Mouse (Mus musculus): Measurements from ENCODE around the gene Bcas3.
A peak's percentile ranks its signal among the peaks of the same experiment; 100 is the strongest.

Bcas3 gene

DNA sequence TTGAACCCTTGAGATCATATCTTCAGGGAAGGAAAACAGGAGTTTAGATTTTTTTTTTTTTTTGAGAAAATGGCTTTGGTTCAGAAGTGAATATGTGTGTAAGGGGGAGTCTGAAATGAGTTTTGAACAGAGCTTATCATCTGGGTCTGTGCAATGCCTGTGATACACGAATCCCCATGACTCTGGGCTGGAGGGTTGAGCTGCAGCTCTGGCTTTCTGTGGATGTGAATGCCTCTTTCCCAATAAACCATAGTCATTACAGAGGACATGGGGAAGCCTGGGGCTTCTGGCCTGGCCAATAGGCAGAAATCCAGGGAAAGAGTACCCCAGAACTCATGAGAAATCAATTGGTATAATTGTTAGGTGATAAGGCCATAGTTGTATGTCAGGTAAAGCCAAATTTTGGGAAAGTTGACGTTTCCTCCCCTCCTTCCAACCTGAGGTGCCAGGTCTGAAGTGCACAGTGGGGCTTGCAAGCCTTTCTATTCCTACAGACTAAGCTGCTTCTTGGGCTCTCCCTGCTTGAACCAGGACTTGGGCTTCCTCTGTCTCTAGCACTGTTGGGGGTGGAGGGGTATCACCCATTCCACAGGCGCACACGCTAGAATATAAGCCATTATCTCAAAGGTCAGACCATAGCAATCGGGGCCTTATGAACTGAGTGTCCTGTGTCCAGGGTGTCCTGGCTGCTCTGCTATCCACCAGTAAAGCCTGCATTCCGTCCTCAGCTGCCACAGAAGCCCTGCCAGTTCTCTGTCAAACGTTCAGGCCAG is 486.5 kb downstream of the Bcas3 start:
- DNase-seq (ENCODE audit: extremely low read depth, low read depth), result no peak

DNA sequence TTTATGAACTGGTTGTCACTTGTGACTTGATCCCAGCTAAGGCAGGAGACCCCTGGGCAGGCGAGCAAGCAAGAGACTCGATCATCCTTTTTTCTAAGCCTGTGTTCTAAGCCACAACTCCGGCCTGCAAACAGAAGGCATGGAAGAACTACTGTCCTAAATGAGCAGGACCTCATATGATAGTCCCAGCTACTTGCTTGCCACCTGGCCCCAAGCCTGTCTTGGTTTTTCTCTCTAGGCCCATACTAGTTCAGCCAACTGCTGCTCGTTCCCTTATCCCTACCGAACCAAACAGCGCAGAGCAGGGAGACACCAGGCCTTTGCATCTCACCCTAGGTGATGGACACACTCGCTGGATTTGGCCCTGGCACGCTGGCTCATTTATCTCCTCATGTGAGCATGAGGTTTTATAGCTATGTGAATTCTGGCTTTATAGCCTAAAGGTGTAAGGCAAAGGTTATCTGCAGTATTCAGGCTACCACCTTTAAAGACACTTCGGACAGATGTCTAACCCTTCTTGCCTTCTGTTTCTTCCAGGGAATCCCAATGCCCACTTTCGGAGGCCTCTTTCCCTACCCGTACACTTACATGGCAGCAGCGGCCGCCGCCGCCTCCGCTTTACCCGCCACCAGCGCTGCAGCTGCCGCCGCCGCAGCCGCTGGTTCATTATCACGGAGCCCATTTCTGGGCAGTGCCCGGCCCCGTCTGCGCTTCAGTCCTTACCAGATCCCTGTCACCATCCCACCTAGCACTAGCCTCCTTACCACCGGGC is 487.2 kb downstream of the Bcas3 start:
- no peak for DNase-seq (ENCODE audit: extremely low read depth, low read depth)

DNA sequence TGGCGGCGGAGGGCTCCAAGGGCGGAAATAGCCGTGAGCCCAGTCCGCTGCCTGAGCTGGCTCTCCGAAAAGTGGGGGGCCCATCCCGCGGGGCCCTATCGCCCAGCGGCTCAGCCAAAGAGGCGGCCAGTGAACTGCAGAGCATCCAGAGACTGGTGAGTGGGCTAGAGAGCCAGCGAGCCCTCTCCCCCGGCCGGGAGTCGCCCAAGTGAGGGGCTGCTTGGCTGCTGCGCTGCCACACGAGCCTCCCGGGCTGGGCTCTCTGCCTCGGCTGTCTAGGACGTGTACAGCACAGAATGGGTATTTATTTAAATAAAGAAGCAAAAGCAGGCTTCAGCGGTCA is 487.8 kb downstream of the Bcas3 start:
- no peak for DNase-seq (ENCODE audit: extremely low read depth, low read depth)

DNA sequence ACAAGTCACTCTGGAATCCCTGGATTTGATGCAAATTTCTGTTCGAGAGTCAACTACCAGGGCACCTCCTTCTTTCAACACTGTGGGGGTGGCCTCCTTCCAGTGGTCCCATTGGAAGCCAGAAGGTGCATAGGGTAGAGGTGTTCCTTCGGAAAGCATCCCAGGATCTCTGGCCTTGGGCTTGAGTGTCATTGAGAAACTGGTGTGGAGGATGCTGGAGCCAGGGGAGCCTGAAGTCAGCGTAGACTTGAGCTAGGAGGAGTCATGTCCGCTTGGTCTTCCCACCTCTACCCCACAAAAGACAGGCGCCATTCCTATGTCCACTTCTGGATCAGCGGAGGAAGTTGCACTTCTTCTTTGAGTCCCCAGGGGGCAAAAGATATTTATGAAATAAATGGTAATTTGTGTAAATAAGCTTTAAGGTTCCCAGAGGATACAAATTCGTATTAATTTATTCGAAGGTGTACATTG is 488.3 kb downstream of the Bcas3 start:
- DNase-seq (ENCODE audit: extremely low read depth, low read depth), result peak; percentile 28

DNA sequence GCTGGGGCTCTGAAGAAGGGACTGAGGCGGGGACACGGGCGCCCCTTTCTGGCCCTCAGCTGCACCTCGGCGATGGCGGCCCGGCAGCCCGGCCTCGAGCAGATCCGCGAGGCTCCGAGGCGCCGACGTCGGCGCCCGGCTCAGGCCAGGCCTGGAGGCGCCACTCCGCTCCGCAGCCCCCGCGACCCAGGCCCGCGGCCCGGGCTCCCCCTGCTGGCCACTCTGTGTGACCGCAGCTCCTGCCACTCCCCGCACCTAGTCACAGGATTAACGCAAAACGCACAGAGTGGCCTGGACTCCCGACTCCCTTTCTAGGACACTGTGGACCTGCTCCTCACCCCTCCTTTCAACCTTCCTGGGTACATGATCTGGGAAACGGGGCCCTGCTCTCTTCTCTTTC is 489.0 kb downstream of the Bcas3 start:
- peak; percentile 27 for DNase-seq (ENCODE audit: extremely low read depth, low read depth)

DNA sequence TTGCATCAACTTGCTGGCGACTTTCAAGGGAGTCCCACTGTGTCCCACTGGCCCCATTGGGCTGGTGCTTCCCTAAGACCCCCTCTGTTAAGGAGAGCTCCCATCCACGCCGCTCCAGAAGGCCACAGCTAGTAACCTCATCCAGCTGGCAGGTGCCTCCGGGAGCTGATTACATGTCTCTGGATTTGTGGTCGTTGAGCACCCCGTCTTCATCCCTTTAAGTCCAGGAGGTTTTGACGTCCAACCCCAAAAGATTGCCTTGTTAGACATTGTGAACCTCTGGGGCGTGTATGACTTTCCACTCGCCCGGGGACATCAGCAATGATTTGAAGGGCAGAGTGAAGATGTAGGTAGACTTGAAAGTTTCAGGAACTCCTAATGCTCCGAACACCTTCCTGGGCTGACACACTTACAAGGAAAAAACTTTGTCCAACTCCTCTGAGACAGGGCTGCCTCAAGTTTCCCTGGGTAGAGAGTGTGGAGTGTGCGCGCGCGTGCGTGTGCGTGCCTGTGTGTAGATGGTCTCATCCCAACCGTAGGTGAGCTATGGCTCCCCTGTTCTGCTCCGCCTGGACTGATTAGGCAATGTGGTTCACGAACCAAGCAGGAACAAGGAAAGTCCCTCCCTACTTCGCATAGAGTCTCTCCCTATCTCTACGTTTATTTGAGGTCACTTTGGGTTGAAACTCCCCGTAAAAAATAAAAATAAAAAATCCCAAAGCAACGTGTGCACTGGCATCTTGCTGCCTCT is 489.8 kb downstream of the Bcas3 start:
- DNase-seq (ENCODE audit: extremely low read depth, low read depth), result no peak

DNA sequence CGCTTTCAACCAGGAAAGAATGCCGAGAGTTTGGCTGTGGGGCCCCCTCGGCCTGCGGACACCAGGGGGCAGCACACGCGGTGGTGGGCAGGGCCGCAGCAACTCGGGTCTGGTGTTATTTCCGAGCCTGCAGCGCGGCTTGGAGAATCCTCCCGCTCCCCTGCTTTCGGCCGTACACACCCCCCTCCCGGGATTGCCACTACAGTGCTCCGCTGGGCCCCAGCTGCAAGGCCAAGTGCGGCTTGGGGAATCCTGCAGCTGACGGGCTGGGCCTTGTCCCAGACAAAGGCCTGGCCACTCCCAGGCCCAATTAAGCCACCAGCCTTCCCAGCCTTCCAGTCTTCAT is 490.4 kb downstream of the Bcas3 start:
- peak; percentile 65 for DNase-seq (ENCODE audit: extremely low read depth, low read depth)

DNA sequence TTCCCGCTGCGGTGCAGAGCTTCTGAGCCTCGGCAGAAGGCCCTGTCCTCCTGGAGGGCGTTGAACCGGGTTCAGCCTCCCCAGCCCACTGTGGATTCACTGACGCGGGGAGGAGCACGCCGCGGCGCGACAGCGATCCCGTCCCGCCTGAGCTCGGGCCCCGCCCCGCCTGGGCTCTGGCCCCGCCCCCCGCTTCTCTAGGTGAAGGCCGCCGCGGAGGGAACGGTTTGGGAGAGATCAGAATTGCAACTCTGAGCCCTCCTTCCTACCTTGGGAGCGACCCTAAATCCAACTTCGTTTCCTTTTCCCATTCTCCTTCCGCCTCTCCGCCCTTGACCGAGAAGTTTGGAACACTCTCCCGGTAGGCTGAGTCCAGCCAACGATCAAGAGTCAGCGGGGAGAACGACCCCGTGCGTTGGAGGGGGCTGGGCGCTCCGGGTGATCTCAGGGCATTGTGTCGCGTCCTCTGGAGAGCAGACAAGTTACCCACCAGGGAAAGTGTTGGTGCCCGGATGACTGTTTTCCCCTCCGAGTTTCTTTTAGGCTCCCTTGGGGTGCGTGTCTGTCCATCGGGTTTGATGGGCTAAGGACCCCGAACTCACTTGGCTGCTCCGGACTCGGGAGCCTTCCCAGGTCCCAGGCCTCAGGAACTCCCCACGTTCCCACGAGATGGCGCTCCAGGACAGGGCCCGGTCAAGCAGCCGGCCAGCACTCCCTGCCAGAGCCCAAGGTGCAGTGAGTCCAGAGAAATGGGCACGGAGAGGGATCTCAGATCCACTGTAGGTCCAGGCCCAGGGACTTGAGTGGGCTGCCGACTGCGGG is 491.4 kb downstream of the Bcas3 start:
- DNase-seq (ENCODE audit: extremely low read depth, low read depth), result peak; percentile 56

DNA sequence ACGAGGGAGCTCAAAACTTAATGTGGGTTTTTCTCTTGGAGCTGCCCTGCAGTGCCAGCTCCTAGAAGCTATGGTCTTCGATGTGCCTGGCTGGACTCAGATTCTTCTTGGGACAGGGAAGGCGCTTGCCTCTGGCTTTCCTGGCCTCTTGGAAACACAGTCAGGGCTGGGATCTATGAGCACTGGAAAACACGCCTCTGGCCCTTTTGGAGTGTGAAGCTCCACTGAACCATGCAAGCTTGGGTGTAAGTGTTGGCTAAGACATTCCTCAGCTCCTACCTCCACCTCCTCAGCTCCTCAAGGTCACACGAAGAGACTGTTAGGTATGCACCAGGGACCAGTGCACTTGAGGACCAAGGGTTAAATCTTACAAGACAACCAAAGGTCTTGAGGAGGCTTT is 492.0 kb downstream of the Bcas3 start:
- DNase-seq (ENCODE audit: extremely low read depth, low read depth), result no peak

DNA sequence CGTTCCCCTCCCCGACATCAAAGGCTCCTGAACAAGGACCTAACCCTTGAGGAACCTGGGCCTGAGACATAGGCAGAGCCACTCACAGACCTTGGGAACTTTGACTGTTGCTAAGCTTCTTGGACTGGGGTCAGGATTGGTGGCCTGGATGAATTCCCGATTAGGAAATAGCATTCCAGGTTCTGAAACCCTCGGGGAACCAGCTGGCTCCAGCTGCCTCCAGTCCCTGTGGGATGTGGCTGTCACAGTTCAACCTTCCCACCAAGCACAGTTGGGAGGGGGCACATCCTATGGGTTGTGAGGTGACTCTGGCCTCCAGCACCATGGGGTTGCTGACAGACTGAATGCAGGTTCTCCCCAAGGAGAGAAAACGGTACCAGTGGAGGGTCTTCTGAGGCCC is 493.0 kb downstream of the Bcas3 start:
- DNase-seq (ENCODE audit: extremely low read depth, low read depth), result no peak

DNA sequence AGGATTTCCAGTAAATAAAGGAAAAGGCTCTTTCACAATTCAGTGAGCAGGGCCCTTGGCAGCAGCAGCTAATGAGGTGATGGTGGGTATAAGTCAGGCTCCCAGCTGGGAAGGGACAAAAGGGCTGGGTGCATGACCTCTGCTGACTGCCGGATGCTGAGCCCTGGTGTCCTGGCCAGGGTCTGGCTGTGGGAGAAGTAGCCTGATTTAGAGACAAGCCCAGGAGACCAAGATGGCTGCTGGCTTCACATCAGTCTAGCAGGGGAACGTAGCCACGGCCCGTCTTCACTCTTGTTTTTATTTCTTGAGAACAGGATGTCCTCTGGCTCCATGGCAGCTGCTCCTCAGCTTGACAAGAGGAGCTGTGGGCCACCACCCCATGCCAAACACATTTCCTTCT is 493.5 kb downstream of the Bcas3 start:
- DNase-seq (ENCODE audit: extremely low read depth, low read depth), result no peak

DNA sequence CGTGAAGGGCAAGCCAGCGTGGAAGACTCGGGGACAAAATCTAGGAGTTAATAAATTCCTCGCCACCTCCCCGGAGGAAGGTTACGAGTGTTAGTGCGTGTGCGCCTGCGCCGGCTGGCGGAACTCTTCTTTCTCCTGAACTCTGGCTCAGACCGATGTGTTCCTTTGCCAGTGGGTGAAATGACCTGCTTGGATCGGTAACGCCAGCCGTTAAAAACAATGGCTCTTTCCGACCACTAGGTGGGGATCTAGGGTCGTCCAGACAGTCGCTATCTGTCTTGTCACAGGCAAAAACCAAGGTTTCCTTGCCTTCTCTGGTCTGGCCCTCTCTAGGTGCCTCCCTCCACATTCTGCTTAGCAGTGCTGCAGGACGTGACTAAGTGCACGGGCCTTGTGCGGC is 496.1 kb downstream of the Bcas3 start:
- DNase-seq (ENCODE audit: extremely low read depth, low read depth), result peak; percentile 93

DNA sequence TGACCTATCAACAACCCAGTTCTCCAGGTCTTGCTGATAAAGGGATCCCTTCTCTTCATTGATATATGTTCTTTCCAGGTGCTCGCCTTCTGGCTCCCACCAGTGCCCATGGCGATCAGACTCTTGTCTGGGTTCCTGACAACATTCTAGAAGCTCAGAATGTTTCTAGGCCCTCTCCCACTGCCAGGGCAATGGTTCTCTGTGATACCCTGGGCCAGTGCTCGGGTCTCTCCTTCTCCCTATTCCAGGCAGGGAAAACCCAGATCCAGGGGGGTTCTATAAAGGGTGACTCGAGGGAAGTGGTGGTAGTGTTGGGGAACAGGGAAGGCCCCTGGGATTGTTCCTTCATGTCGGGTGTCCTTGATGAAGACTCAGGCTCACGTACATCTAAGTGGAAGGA is 497.3 kb downstream of the Bcas3 start, which contains the start of gene Gm11444:
Gene Gm11444 (minus strand): TSS at position 101 of the 400 bp plus-strand sequence.
- no peak for DNase-seq (ENCODE audit: extremely low read depth, low read depth)

DNA sequence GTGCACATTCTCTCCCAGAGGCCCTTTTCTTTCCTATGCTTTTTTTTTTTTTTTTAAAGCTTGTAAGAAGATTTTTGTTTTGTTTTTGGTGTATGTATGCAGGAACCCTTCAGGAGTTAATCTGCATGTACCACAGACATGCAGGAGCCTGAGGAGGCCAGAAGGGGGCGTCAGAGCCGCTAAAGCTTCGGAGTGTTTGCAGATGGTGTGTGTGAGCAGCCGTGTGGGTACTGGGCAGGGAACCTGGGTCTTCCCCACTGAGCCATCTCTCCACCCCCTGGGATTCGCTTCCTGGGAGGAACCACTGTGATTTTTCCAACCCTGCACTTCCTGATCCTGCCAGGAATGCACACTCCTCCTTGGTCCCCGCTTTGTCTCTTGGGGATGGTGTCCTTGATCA is 497.8 kb downstream of the Bcas3 start:
- peak; percentile 27 for DNase-seq (ENCODE audit: extremely low read depth, low read depth)

DNA sequence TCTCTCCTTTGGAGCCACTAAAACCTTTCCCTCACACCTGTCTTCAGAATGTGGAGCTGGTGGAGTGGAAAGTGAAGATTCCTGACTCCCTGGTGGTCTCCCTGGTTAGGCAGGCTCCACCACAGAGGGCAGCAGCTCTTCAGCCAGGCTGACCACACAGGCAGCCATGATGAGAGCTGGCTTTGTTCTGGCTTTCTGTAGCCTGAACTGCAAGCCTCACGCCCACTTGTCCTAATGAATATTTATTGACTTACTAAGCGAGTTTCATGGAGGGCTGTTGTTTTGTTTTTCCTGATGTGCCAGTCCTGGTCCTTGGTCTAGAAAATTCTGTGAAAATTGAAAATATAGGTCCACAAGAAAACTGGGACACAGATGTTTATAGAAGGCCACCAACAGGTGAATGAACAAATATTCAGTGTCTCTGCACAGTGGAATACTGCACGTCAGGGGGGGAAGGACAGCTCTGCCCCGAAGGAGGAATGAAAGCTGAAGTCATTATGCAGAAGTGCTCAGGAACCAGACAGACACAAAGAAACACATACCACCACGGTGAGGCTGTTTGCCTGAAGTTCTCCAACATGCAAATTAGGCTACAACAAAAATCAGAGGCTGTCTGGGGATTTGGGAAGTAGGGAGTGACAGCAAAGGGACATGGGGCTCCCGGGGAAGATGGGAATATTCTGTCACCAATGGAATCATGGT is 505.2 kb downstream of the Bcas3 start:
- no peak for DNase-seq (ENCODE audit: extremely low read depth, low read depth)

DNA sequence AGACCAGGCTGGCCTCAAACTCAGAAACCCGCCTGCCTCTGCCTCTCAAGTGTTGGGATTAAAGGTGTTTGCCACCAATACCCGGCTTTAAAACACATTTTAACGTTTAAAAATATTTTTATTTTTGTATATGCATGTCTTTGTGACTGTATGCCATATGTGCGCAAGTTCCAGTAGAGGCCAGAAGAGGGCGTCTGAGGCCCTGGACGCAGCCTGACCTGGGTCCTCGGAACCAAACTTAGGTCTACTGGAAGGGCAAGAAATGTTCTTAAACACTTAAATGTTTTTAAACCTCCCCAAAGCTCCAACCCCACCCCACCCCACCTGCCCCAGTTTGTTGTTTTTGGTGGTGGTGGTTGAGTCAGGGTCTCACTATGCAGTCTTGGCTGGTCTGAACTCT is 511.4 kb downstream of the Bcas3 start:
- DNase-seq (ENCODE audit: extremely low read depth, low read depth), result peak; percentile 22

Data from MEL-GATA-1-ER (cell line).